Mouse (Mus musculus) lung, adult 10 weeks (tissue): Measurements from ENCODE around the gene Pxt1. TPM values are rescaled to one million over a fixed set of nuclear protein-coding genes. Genes with fewer than 3 reads are reported as not detected.

Experiments used
- polyA plus RNA-seq: library from polyadenylated mRNA; stranded (reverse); fragments of 350-450 nt; fragmentation: Illumina TruSeq; extraction: RNeasy Lipid Tissue Mini Kit (QIAGEN cat#74804); gene quantifications from one replicate; pipeline ENCODE4 v1.2.3, GENCODE M21; 2014; ENCODE audit warnings: low read depth, low replicate concordance; ENCODE audit not compliant: insufficient read depth

Pxt1 gene
- not detected for polyA plus RNA-seq

DNA sequence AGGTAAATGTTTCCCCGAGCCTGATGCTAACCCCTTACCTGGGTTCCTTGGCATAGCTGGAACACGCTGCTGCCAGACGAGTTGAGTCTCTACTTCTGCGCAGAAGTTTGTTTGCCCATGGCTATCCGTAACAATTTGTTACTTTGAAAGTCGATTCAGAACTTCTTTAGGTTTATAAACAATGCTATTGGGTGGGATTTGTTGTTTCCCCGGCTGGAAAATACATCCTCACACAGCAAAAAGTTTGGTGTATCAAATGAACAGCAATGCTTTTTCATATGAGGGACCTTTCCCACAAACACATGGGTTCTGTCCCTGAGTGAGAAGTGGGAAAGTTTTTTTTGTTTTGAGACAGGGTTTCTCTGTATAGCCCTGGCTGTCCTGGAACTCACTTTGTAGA is at the start of gene Pxt1:
Gene Pxt1, minus strand, starts transcription at position 101 of the 400 bp plus-strand sequence.

DNA sequence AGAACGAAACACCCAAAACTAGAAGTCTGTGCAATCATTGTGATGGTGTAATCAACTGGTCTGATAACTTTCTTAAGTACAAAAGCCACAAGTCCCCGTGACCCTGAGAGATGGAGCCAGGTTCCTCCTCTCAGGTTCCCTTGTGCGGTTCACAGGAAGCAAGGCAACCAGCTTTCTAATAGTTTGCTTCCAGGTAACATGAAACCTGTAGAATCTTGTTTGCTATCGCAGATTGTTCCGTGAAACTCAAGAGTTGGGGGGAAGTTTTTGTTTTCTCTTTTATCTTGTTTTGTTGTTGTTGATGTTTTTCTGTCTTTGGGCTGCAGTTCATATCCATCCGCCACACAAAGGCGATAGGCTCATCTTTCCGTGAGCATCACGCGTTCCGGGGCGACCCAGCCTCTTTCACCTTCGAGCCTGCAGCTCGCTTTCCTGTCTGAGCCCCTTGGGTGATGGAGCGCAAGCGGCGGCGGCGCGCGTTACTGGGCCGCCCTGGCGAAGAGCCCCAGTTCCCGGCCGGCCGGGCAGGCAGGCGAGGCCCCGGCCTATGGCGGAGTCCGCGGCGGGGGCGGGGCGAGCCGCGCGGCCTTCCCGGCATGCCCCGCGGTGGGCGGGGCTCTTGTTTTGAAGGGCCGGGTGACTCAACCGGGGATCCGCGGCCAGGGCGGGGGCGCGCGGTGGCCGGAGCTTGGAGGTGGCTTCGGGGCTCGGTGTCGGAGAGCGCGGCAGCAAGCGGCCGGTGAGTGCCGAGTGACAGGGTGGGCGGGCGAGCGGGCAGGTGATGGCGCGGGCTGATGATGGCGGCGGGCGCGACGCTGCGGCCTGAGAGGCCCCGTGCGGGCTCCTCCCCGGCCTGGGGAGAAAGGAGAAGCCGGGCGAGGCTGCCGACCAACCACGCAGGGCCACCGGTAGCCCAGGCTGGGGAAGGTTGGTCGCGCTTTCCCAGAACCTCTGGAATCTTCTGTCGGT is 8.5 kb upstream of the Pxt1 start, which contains the start of gene Kctd20:
Gene Kctd20, plus strand, starts transcription at position 120 of the 969 bp plus-strand sequence.

DNA sequence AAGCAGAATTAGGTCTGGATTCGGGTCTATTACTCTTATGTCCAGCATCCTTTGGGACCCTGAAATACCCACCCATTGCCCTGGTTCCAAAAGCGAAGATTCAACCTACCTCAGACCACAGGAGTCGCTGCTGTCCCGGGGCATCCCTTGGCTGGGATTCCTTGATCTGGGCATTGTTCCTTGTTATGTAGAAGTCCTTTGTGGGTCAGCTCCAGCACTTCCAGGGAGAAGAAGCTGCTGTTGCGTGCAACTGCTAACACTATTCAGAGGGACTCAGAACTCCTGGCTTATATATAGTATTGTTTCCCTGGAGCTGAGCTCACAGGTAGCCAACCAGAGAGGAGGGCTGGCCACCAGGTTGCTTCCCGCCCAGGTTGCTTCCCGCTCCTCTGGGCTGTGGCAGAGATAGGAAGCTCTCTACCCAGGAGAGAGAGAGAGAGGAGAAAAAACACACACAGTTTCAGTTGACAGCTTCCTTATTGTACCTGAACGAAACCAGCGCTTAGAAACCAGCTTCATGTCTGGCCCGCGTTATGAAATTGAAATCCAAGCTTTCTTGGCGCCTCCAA is 28.5 kb downstream of the Pxt1 start, which contains the start of gene 4930539E08Rik:
Gene 4930539E08Rik, minus strand, starts transcription at position 265 of the 569 bp plus-strand sequence.

Other genes with a start within 250 kb of the Pxt1 start
- gene AC170998.1, start 217.8 kb downstream of the Pxt1 start, polyA plus RNA-seq, result not detected
- 20.9 TPM for gene Mapk13, start 174.5 kb downstream of the Pxt1 start, polyA plus RNA-seq
- gene Brpf3, start 142.8 kb downstream of the Pxt1 start, polyA plus RNA-seq, result 10.6 TPM
- gene Pnpla1, start 85.4 kb downstream of the Pxt1 start, polyA plus RNA-seq, result not detected
- 0.07 TPM for gene 4930539E08Rik, start 28.5 kb downstream of the Pxt1 start, polyA plus RNA-seq
- gene Kctd20, start 8.1 kb upstream of the Pxt1 start, polyA plus RNA-seq, result 29.1 TPM
- 42.7 TPM for gene Stk38, start 64.2 kb upstream of the Pxt1 start, polyA plus RNA-seq
- gene Srsf3, start 88.8 kb upstream of the Pxt1 start, polyA plus RNA-seq, result 149 TPM
- 98.5 TPM for gene Cdkn1a, start 147.1 kb upstream of the Pxt1 start, polyA plus RNA-seq
- gene Rab44, start 170.3 kb upstream of the Pxt1 start, polyA plus RNA-seq, result 6.1 TPM